Mouse (Mus musculus): Measurements from ENCODE around the gene Sufu.

DNA sequence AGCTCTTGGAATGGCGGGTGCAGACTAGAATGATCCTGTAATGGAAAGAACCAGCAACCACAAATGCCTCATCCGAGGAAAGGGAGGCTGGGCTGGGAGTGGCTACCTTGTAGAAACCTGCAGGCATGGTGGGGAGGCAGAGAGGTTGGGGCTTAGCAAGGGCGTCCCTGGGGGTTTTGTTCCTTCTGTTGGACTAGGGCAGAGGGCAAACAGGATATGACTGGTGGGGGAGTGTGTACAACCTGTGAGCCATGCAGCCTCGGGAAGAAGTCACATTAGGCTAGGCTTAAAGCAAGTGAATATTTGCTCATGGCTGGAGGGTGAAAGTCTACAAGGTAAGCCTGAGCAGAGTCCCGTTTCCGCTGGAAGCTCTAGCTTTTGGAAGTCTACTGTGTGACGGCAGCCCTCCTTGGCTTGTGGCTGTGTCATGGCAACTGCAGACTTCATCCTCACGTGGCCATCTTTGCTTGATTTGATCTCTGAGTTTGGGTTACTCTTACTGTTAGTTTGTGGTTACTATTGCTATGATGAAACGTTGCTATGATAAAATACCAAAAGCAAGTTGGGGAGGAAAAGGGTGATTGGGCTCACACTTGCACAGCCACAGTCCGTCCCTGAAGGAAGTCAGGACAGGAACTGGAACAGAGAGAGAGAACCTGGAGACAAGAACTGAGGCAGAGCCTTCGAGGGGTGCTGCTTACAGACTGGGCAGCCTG is 33.2 kb upstream of the Sufu start:
- TF ChIP-seq CTCF (IDR thresholded peaks at IDR 0.05) (no peak), EP300 (IDR thresholded peaks at IDR 0.05) (no peak)
